Mouse (Mus musculus): ENCODE measurements around the gene 1810049J17Rik.

GRCm38 (mm10) chr15:12355907-12356306 lies 34.2 kb upstream of the 1810049J17Rik start:
- TF ChIP-seq CTCF (IDR thresholded peaks at IDR 0.05; ENCODE audit: control insufficient read depth, insufficient read depth, low read length) (no peak), POLR2A (IDR thresholded peaks at IDR 0.05; ENCODE audit: borderline replicate concordance, control insufficient read depth, low read depth, low read length) (no peak)

Data from bone marrow, adult 2 months (tissue).